ENCODE assay signal across 1 mouse cellular context in genomic region chr11:58587898-58588348, GRCm38 (mm10).
TF ChIP-seq lines count a peak whose summit lies in the region.

No protein-coding gene starts in this region.

TF ChIP-seq in MEL, 35 proteins besides CTCF, POLR2A, EP300 and RAD21 (continued from another document):
- no peak for TF ChIP-seq GABPA (IDR thresholded peaks at IDR 0.05; ENCODE audit: low read depth, low read length)
- no peak for TF ChIP-seq ZMIZ1 (IDR thresholded peaks at IDR 0.05; ENCODE audit: low read depth, low read length)
- no peak for TF ChIP-seq HCFC1 (IDR thresholded peaks at IDR 0.05; ENCODE audit: low read depth, low read length)
- TF ChIP-seq CHD2 (IDR thresholded peaks at IDR 0.05; ENCODE audit: low read length), result no peak
- TF ChIP-seq SMC3 (IDR thresholded peaks at IDR 0.05; ENCODE audit: low read depth, low read length), result peak; percentile 96
- TF ChIP-seq MXI1 (IDR thresholded peaks at IDR 0.05; ENCODE audit: low read depth, low read length), result peak; percentile 25; the same call in 1 of the 2 replicates
- no peak for TF ChIP-seq TBP (IDR thresholded peaks at IDR 0.05; ENCODE audit: low read depth, low read length)
- TF ChIP-seq TCF12 (IDR thresholded peaks at IDR 0.05; ENCODE audit: low read depth, low read length), result no peak
- TF ChIP-seq NELFE (IDR thresholded peaks at IDR 0.05; ENCODE audit: low read depth, low read length), result no peak
- TF ChIP-seq JUND (IDR thresholded peaks at IDR 0.05; ENCODE audit: low read depth, low read length), result peak; percentile 86
- no peak for TF ChIP-seq MAX (IDR thresholded peaks at IDR 0.05; ENCODE audit: low read length)
- no peak for TF ChIP-seq ETS1 (IDR thresholded peaks at IDR 0.05; ENCODE audit: low read depth, low read length)
- no peak for TF ChIP-seq ELF1 (IDR thresholded peaks at IDR 0.05; ENCODE audit: low read depth, low read length)
- peak; percentile 72 for TF ChIP-seq ZC3H11A (IDR thresholded peaks at IDR 0.05; ENCODE audit: low read depth, low read length)
- peak; percentile 43; the same call in 1 of the 2 replicates for TF ChIP-seq TAL1 (IDR thresholded peaks at IDR 0.05; ENCODE audit: low read length)
- no peak for TF ChIP-seq UBTF (IDR thresholded peaks at IDR 0.05; ENCODE audit: borderline replicate concordance, insufficient read depth, low read depth, low read length)
- TF ChIP-seq MEF2A (IDR thresholded peaks at IDR 0.05; ENCODE audit: extremely low read depth, insufficient replicate concordance, low read depth, low read length, poor library complexity, severe bottlenecking), result no peak
- TF ChIP-seq USF1 (IDR thresholded peaks at IDR 0.05; ENCODE audit: low read depth, low read length), result no peak
- TF ChIP-seq ZNF384 (IDR thresholded peaks at IDR 0.05; ENCODE audit: low read depth, low read length), result no peak
- TF ChIP-seq MAZ (IDR thresholded peaks at IDR 0.05; ENCODE audit: low read depth, low read length), result no peak
- no peak for TF ChIP-seq E2F4 (IDR thresholded peaks at IDR 0.05; ENCODE audit: borderline replicate concordance, low read depth, low read length)
- 0 out of 2 replicates have a peak, but pooled peaks have one; percentile 16 for TF ChIP-seq GATA1 (IDR thresholded peaks at IDR 0.05; ENCODE audit: low read depth, low read length)
- no peak for TF ChIP-seq NRF1 (IDR thresholded peaks at IDR 0.05; ENCODE audit: insufficient read depth, low read depth, low read length, poor library complexity, severe bottlenecking)
